Mouse (Mus musculus) kidney, postnatal 0 days (tissue): Measurements from ENCODE around the gene Tmem179. TPM values are rescaled to one million over a fixed set of nuclear protein-coding genes. Genes with fewer than 3 reads are reported as not detected.

ENCODE experiments used
- ATAC-seq: fragments of 200-750 bp; cut with Nextera tagmentation; replicated peaks from 2 replicates; pipeline ENCODE4 v1.8.0; 2017; ENCODE audit warnings: low read depth, moderate number of reproducible peaks, moderate TSS enrichment, moderate library complexity; ENCODE audit not compliant: low FRiP score
- DNase-seq: peaks from one replicate; pipeline ENCODE4 v3.0.0-alpha.2; 2016; ENCODE audit warnings: low spot score
- H3K27ac ChIP-seq: fragments of 300-500 bp; sonication (generic); 2 replicates; pipeline ENCODE4 v1.5.1; 2014; ENCODE audit warnings: mild to moderate bottlenecking
- H3K27me3 ChIP-seq: fragments of 300-500 bp; sonication (generic); 2 replicates; pipeline ENCODE4 v1.6.1; 2014; ENCODE audit warnings: low read length, mixed read lengths; ENCODE audit not compliant: insufficient read depth
- H3K36me3 ChIP-seq: fragments of 300-500 bp; sonication (generic); 2 replicates; pipeline ENCODE4 v1.6.1; 2014; ENCODE audit warnings: low read length, mixed read lengths; ENCODE audit not compliant: insufficient read depth
- H3K4me1 ChIP-seq: fragments of 300-500 bp; sonication (generic); replicated peaks from 2 replicates; pipeline ENCODE4 v1.6.1; 2014; ENCODE audit warnings: antibody characterized with exemption, low read length, mixed read lengths; ENCODE audit not compliant: insufficient read depth
- H3K4me2 ChIP-seq: fragments of 300-500 bp; sonication (generic); 2 replicates; pipeline ENCODE4 v1.6.1; 2014; ENCODE audit warnings: mild to moderate bottlenecking, low read length, moderate library complexity, mixed read lengths
- H3K4me3 ChIP-seq: fragments of 300-500 bp; sonication (generic); replicated peaks from 2 replicates; pipeline ENCODE4 v1.5.1; 2014; ENCODE audit warnings: low read depth, low read length
- H3K9ac ChIP-seq: fragments of 300-500 bp; sonication (generic); 2 replicates; pipeline ENCODE4 v1.6.1; 2014; ENCODE audit warnings: low read depth, low read length
- H3K9me3 ChIP-seq: fragments of 300-500 bp; sonication (generic); replicated peaks from 2 replicates; pipeline ENCODE4 v1.6.1; 2016; ENCODE audit warnings: low read length, inconsistent platforms, mixed read lengths
- CTCF ChIP-seq: IDR thresholded peaks from 2 replicates; pipeline ENCODE4 v1.5.1; 2016; ENCODE audit warnings: antibody characterized with exemption, low read depth, mild to moderate bottlenecking, moderate library complexity
- WGBS: fragments of 180-500 bp; shearing (Covaris S2); extraction: QIAGEN DNeasy Blood & Tissue Kit; methylation state at CpG from one replicate; pipeline ENCODE4 v1.1.7; 2014; 5-methylcytosine and 5-hydroxymethylcytosine counted together
- polyA plus RNA-seq: library from polyadenylated mRNA; unstranded; fragments of >200 nt; fragmentation: Nextera tagmentation; extraction: Ambion mirVana; gene quantifications from 2 replicates; pipeline ENCODE4 v1.2.1, GENCODE M21; 2015

Gene Tmem179
- polyA plus RNA-seq, 1 experiment from 2014 or later: 0.25 TPM

DNA sequence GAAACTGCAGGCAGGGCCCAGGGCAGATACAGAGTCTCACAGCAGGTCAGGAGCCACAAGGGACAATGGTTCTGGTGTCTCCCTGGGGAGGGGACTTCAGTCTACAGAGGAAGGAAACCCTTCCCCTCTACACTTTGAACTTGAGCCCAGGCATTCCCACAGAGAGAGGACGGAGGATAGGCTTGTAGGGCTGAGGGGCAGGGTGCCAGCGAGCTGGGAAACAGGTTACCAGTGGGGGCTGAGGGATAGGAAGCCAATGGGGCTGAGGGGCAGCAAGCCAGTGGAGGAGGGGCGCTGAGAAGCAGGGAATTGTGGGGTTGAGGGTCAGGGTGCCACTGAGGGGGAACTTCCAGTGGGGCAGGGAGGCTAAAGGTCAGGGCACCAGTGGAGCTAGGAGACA lies 42.7 kb upstream of the Tmem179 start:
- H3K4me3 ChIP-seq: no peak overlapping the region
- no peaks in the 10 kb centered on the region for H3K36me3 ChIP-seq
- DNase-seq (no peak), ATAC-seq (no peak)
- no peak overlapping the region for H3K4me2 ChIP-seq
- H3K9me3 ChIP-seq: no peaks in the 10 kb centered on the region
- H3K9ac ChIP-seq: no peak overlapping the region
- H3K27ac ChIP-seq: no peak overlapping the region
- H3K4me1 ChIP-seq: 0 out of 2 replicates have a peak, but pooled peaks cover 4% of the 10 kb centered on the region
- no peak for TF ChIP-seq CTCF
- H3K27me3 ChIP-seq: no peaks in the 10 kb centered on the region
- WGBS: 43% methylated on average over 3 of the region's 3 CpGs

DNA sequence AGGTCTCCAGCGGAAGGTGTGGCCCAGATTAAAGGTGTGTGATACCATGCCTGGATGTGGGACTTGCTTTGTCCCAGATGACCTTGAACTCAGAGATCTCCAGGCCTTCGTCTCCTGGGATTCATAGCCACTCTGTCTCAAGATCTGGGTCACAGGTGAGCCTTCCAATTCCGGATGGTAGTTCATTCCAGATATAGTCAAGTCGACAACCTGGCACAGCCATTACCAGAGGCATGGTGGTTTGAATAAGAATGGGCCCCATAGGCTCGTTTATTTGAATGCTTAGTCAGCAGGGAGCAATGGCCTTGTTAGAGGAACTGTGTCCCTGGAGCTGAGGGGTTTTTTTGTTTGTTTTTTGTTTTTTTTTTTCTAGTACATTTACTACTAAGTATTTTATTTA lies 40.7 kb upstream of the Tmem179 start:
- TF ChIP-seq CTCF: no peak
- no peaks in the 10 kb centered on the region for H3K27me3 ChIP-seq
- DNase-seq: no peak
- H3K4me2 ChIP-seq: no peak overlapping the region
- 88% methylated on average over 5 of the region's 5 CpGs for WGBS
- H3K9me3 ChIP-seq: no peaks in the 10 kb centered on the region
- H3K4me3 ChIP-seq: no peak overlapping the region
- 0 out of 2 replicates have a peak, but pooled peaks cover 4% of the 10 kb centered on the region for H3K4me1 ChIP-seq
- ATAC-seq: no peak
- H3K36me3 ChIP-seq: no peaks in the 10 kb centered on the region
- H3K27ac ChIP-seq: no peak overlapping the region
- no peak overlapping the region for H3K9ac ChIP-seq

DNA sequence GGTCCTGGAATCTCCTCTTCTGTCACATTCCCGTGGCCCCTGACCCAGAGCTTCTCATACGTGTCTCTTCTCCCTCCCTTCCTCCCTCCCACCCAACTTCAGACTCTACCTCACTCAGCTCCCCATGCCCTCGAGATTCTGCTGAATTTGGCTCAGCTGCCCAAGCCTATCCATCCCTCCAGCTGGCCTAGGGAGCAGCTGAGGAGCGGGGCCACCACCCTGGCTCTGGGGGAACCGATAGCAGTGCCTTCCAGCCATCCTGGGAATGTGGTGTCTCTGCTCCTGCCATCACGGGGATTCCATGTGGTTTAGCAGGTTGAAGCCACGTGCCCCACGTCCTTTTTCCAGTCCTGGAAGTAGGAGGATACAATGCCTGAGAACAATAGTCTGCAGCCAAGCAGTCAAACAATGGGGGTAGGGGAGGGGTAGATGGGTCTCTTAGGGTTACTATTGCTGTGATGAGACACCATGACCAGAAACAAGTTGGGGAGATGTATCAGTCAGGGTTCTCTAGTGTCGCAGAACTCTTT lies 40.0 kb upstream of the Tmem179 start:
- WGBS: 74% methylated on average over 9 of the region's 9 CpGs
- Histone ChIP-seq H3K4me1 (0 out of 2 replicates have a peak, but pooled peaks cover 4% of the 10 kb centered on the region), H3K27ac (no peak overlapping the region), H3K9me3 (no peaks in the 10 kb centered on the region), H3K4me2 (no peak overlapping the region), H3K27me3 (no peaks in the 10 kb centered on the region), H3K36me3 (no peaks in the 10 kb centered on the region), H3K4me3 (no peak overlapping the region), H3K9ac (no peak overlapping the region)
- TF ChIP-seq CTCF: no peak
- DNase-seq (no peak), ATAC-seq (no peak)

DNA sequence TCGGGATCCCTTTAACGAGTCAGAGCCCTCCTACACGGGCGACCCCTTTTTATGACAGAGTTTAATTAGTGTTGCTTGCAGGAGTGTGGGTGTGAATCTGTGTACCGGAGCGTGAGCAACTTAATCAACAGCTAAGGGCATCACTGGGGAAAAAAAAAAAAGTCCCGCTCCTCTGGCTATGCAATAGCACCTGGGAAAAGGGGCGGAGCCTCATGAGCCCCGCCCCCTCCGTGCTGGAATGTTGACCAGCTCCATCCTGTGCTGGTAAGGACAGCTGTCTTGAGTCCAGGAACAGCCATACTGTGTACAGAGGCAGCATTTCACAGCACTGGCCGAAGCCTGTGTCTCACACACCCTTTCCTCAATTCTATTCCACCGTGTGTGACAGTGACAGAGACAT lies 38.4 kb upstream of the Tmem179 start:
- no peak for TF ChIP-seq CTCF
- Histone ChIP-seq H3K9me3 (no peaks in the 10 kb centered on the region), H3K27me3 (no peaks in the 10 kb centered on the region), H3K27ac (no peak overlapping the region), H3K36me3 (no peaks in the 10 kb centered on the region), H3K4me3 (no peak overlapping the region), H3K4me2 (no peak overlapping the region), H3K4me1 (0 out of 2 replicates have a peak, but pooled peaks cover 4% of the 10 kb centered on the region), H3K9ac (no peak overlapping the region)
- 13% methylated on average over 12 of the region's 12 CpGs for WGBS
- DNase-seq (peak; percentile 45), ATAC-seq (peak; percentile 76)

DNA sequence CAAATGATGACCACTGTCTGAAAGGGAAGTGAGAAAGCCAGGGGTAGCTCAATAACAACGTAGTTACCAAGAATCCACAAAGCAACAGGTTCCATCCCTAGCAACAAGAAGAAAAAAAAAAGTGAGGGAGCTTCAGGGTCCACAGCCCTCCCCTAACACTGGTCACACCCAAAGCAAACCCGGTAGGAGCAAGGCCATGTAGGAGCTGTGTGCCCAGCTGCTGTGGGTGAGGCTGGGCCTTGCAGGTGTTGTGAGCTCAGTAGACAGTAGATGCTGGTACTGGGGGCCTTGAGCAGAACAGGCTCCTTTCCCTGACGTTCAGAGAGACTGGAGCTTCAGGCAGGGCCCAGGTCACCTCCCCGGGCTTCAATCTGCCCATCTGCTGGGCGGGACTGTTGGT lies 36.0 kb upstream of the Tmem179 start:
- Histone ChIP-seq H3K36me3 (no peaks in the 10 kb centered on the region), H3K27ac (no peak overlapping the region), H3K4me2 (no peak overlapping the region), H3K27me3 (no peaks in the 10 kb centered on the region), H3K4me1 (0 out of 2 replicates have a peak, but pooled peaks cover 4% of the 10 kb centered on the region), H3K4me3 (no peak overlapping the region), H3K9ac (no peak overlapping the region), H3K9me3 (no peaks in the 10 kb centered on the region)
- ATAC-seq: no peak
- TF ChIP-seq CTCF: no peak
- WGBS: 59% methylated on average over 5 of the region's 5 CpGs
- DNase-seq: no peak

DNA sequence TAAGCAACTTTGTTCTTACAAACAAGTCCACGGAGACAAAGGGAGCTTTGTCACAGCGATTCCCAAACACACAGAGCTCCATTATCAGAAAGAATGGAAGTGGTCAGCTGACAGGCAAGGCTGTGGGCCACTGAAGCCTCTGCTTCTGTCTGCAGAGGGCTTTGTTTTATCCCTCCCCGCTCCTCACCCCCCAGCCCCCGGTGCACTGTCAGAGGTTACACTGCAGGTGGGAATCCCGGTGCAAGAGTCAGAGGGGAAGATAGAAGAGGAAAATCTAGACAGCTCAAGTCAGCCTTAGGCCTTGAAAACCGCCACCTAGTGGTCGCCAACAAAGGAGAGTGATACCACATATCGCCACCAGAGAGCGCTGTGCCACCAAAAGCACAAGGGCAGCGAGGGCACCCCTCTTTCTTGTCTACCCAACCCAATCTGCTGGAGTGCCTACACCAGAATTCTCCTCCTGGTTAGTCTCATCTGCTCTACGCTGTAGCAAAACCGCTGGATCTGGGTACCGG lies 35.4 kb upstream of the Tmem179 start:
- 0 out of 2 replicates have a peak, but pooled peaks cover 4% of the 10 kb centered on the region for H3K4me1 ChIP-seq
- WGBS: 17% methylated on average over 13 of the region's 13 CpGs
- H3K9me3 ChIP-seq: no peaks in the 10 kb centered on the region
- H3K27me3 ChIP-seq: no peaks in the 10 kb centered on the region
- peak; percentile 100 for TF ChIP-seq CTCF
- no peak overlapping the region for H3K4me2 ChIP-seq
- H3K4me3 ChIP-seq: no peak overlapping the region
- no peak overlapping the region for H3K9ac ChIP-seq
- H3K36me3 ChIP-seq: no peaks in the 10 kb centered on the region
- ATAC-seq: no peak; the same call in 1 of the 2 replicates
- no peak overlapping the region for H3K27ac ChIP-seq
- peak; percentile 91 for DNase-seq
